Mouse (Mus musculus) spleen, adult 2 months (tissue): ENCODE measurements around the gene Ivd. TPM values are rescaled to one million over a fixed set of nuclear protein-coding genes. Genes with fewer than 3 reads are reported as not detected.

ENCODE experiments used
- DNase-seq, 2 experiments: peaks; one replicate each; pipeline versions ENCODE4 v3.0.0 to v3.0.0-alpha.2; 2012 to 2021; ENCODE audit warnings: low spot score in 2 of 2, low read depth in 1 of 2
- H3K27ac ChIP-seq: fragments of 200-500 bp; 2 replicates; pipeline ENCODE4 v1.5.1; 2012; ENCODE audit warnings: low read length, inconsistent platforms; ENCODE audit not compliant: insufficient read depth
- H3K27me3 ChIP-seq: fragments of 200-500 bp; 2 replicates; pipeline ENCODE4 v1.6.1; 2012; ENCODE audit warnings: mild to moderate bottlenecking, moderate library complexity, low read length, inconsistent platforms; ENCODE audit not compliant: control insufficient read depth, insufficient read depth
- H3K36me3 ChIP-seq: fragments of 200-500 bp; 2 replicates; pipeline ENCODE4 v1.6.1; 2012; ENCODE audit warnings: mild to moderate bottlenecking, low read length, inconsistent platforms; ENCODE audit not compliant: control insufficient read depth, insufficient read depth
- H3K4me1 ChIP-seq: fragments of 200-500 bp; 2 replicates; pipeline ENCODE4 v1.6.1; 2011; ENCODE audit warnings: inconsistent platforms; ENCODE audit not compliant: control insufficient read depth, insufficient read depth, insufficient read length
- H3K4me3 ChIP-seq: fragments of 200-500 bp; 2 replicates; pipeline ENCODE4 v1.5.1; 2011; ENCODE audit warnings: mild to moderate bottlenecking, inconsistent platforms; ENCODE audit not compliant: insufficient read depth, insufficient read length; ENCODE audit errors: extremely low read depth
- CTCF ChIP-seq: fragments of 200-500 bp; IDR thresholded peaks from 2 replicates; pipeline ENCODE4 v1.5.1; 2011; ENCODE audit warnings: mild to moderate bottlenecking, inconsistent platforms; ENCODE audit not compliant: insufficient read depth, insufficient read length, insufficient replicate concordance; ENCODE audit errors: extremely low read depth
- POLR2A ChIP-seq: fragments of 200-500 bp; IDR thresholded peaks from 2 replicates; pipeline ENCODE4 v1.6.1; 2011; ENCODE audit warnings: low read depth, low read length, inconsistent platforms
- WGBS: fragments of 180-500 bp; shearing (Covaris S2); methylation state at CpG from one replicate; pipeline ENCODE4 v1.1.7; 2018; 5-methylcytosine and 5-hydroxymethylcytosine counted together
- polyA plus RNA-seq: library from polyadenylated mRNA; depleted of rRNA; stranded (reverse); fragments of >200 nt; gene quantifications from 2 replicates; pipeline ENCODE4 v1.2.3, GENCODE M21; 2012; rRNA removed

Gene Ivd
- polyA plus RNA-seq: 31.1 and 36.7 TPM in 2 replicates

DNA sequence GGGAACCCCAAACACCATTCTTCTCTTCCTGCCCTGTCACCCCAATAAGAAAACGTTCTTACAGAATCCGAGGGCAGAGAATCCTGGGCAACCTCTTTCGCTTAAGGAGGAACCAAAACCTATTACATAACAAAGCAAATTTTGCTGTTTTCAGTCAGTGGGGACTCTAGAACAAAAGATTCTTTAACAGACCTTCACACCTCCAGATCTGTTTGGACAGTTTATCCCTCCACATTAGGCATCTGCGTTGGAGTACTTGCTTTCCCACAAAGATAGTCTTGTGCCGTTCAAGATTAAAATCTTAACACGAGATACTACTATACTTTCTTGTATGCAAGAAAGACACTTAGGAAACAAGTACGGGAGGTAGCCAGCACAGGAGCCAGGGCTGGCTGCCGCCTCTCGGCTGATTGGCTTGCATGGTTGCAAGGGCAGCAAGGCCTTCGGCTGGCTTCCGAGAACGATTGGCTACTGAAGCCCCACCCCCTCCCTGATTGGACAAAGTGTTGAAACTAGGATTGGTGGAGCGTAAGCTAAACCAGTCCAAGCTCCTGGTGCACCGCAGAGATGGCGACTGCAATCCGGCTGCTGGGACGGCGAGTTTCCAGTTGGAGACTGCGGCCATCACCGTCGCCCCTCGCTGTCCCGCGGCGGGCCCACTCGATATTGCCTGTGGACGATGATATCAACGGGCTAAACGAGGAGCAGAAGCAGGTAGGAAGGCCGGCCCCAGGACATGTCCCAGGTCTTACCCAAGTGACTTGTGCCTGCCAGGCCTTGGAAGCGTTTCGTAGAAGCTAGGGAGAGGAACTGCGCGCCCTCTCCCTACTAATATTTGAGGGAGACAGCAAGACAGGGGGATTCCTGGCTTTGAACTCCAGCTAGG is at the start of gene Ivd:
Ivd (plus strand) TSS at position 501 of the 886 bp plus-strand sequence.
- WGBS: 1% methylated on average over 34 of the region's 34 CpGs
- Histone ChIP-seq H3K4me3 (peak within 1 kb of the TSS; percentile 82), H3K27ac (peak within 1 kb of the TSS; percentile 72), H3K27me3 (no peaks in the 10 kb centered on the region), H3K4me1 (no peaks in the 10 kb centered on the region), H3K36me3 (no peaks in the 10 kb centered on the region)
- DNase-seq: peak; percentile 81 to 87
- TF ChIP-seq POLR2A (peak; percentile 65), CTCF (no peak)

DNA sequence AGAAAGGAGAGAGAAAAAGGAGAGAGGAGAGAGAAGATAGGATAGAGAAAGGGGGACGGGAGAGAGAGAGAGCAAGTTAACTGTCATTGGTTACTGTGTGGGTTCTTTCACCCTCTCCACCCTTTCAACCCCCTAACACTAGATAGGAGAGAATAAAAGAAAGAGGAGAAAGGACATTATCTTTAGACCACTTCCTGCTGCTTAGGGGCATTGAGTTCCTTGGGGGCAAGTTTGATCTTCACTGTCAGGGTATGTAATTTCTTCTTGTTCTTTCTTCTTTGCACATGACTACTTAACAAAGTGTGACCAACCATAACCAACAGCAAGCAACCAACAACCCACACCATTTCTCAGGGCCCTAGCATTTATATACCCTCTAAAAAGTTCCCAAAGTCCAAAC is 49.0 kb upstream of the Ivd start:
- peaks cover 2% of the 10 kb centered on the region; the same call in 1 of the 2 replicates for H3K4me1 ChIP-seq
- TF ChIP-seq CTCF (no peak), POLR2A (no peak)
- no peak for DNase-seq
- no peak overlapping the region for H3K27ac ChIP-seq
- no peaks in the 10 kb centered on the region for H3K27me3 ChIP-seq
- H3K4me3 ChIP-seq: no peak overlapping the region
- WGBS: 67% methylated on average over 1 of the region's 1 CpGs
- H3K36me3 ChIP-seq: no peaks in the 10 kb centered on the region; the same call in 1 of the 2 replicates

DNA sequence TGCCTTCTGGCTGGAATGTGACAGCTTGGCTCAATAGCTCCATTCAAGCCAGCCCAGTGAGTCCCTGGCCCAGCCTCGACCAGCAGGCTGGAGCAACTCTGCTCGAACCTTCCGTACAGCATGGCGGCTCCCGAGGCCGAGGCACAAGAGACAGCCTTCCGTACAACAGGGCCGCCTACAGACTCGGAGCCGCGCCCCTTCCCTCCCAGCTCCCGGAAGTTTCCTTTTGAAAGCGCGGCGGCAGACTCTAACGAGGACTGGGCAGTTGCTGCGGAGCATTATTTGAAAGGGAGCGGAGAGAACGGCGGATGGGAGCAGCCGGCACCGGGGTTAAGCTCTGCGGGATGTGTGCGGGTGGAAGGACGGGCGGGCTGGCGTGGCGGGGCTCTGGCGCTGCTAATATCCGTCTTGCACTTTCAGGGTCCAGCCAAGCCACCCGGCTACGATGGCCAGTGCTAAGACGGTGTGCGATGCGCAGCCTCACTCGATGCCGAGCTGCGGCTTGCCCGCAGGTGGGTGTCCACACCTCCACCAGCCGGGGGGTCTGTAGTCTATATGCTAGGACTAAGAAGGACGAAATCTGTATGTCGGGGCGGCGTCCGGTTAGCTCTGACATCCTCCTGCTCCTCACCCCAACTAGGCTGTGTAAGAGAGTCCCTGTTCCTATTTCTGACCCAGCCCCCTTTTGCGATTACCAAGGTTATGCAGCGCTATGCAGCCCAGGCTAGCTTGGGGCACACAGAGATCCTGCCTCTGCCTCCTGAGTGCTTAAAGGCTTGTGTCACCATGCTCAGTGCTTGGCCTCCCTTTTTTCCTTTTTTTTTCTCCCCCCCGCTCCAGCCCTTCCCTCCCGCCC is 47.5 kb upstream of the Ivd start, which contains the start of gene Knstrn:
Knstrn (plus strand) TSS at position 23 of the 856 bp plus-strand sequence.
- peak; percentile 65 to 89 for DNase-seq
- peak within 1 kb of the TSS; percentile 10; the same call in 1 of the 2 replicates for H3K27ac ChIP-seq
- TF ChIP-seq CTCF: no peak
- no peak for TF ChIP-seq POLR2A
- H3K36me3 ChIP-seq: no peaks in the 10 kb centered on the region; the same call in 1 of the 2 replicates
- H3K4me1 ChIP-seq: peaks cover 2% of the 10 kb centered on the region; the same call in 1 of the 2 replicates
- no peaks in the 10 kb centered on the region for H3K27me3 ChIP-seq
- 1% methylated on average over 49 of the region's 49 CpGs for WGBS
- H3K4me3 ChIP-seq: peak within 1 kb of the TSS; percentile 78

DNA sequence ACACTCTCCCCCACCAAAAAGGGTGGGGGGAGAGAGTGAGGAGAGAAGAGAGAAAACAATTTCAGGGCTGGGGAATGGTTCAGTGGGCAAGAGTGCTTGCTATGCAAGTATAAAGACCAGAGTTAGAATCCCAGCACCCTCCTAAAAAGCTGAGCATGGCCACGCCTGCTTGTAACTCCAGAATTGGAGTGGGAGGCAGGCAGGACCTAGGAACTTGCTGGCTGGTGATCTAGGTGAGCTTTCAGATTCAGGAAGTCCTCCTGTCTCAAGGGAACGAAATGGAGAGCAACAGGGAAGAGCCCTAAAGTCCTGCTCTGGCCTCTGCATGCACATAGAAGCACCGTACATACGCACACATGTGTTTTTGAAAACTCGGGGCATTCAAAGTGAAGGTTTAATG is 39.0 kb upstream of the Ivd start:
- Histone ChIP-seq H3K36me3 (no peaks in the 10 kb centered on the region; the same call in 1 of the 2 replicates), H3K27ac (no peak overlapping the region), H3K4me1 (no peaks in the 10 kb centered on the region), H3K27me3 (no peaks in the 10 kb centered on the region), H3K4me3 (no peak overlapping the region)
- DNase-seq: no peak
- TF ChIP-seq POLR2A (no peak), CTCF (no peak)
- WGBS: 92% methylated on average over 5 of the region's 5 CpGs

DNA sequence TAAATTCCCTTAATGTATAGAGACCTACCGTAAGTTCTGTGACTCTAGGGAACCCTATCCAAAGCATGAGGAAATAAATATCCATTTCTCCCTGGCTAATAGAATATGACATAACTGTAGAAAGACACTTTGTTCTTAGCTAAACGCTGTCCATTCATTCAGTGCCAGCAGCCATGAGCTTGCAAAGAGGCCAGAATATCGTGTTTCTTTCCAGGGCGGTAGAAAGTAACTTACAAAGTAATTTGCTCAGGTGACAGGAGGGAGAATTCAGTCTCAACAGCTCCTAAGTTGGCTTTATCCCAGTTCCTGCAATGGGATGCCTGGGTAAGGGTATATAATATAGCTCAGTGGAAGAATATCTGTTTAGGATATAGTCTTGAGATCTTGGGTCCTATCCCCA is 37.4 kb upstream of the Ivd start:
- H3K36me3 ChIP-seq: no peaks in the 10 kb centered on the region
- no peak for DNase-seq
- TF ChIP-seq CTCF (no peak), POLR2A (no peak)

DNA sequence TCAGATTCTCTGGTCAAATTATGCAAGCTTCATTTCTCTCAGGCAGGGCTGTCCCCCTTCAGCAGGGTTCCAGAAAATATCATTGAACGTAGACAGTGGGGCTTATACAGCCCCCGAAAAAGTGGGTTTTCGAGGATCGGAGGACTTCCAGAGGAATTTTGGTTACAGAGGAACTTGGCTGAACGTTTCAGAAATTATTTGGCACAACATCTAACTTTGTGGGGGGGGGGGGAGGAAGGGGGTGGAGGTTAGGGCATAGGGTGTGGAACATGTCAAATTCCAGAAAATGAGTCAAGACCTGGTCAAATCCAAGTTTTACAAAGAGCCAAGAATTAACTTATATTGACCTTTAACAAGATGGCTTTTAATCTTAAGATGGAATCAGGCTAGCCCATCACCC is 32.7 kb upstream of the Ivd start:
- no peak overlapping the region for H3K4me3 ChIP-seq

More for the DNA sequence above, 37.4 kb upstream of the Ivd start:
- no peaks in the 10 kb centered on the region for H3K4me1 ChIP-seq
- H3K27ac ChIP-seq: no peak overlapping the region
- no peaks in the 10 kb centered on the region for H3K27me3 ChIP-seq
- no peak overlapping the region for H3K4me3 ChIP-seq
- WGBS: 97% methylated on average over 4 of the region's 4 CpGs

More for the DNA sequence above, 32.7 kb upstream of the Ivd start:
- Histone ChIP-seq H3K4me1 (no peaks in the 10 kb centered on the region), H3K27me3 (no peaks in the 10 kb centered on the region), H3K36me3 (peaks cover 3% of the 10 kb centered on the region; the same call in 1 of the 2 replicates), H3K27ac (no peak overlapping the region)
- 84% methylated on average over 5 of the region's 5 CpGs for WGBS
- TF ChIP-seq POLR2A: no peak
- TF ChIP-seq CTCF: no peak
- DNase-seq: no peak
